Mouse (Mus musculus) spleen, adult 2 months (tissue): Measurements from ENCODE around the gene Ngly1.

Source experiments
- CTCF ChIP-seq: fragments of 200-500 bp; IDR thresholded peaks from 2 replicates; pipeline ENCODE4 v1.5.1; 2011; ENCODE audit warnings: mild to moderate bottlenecking, inconsistent platforms; ENCODE audit not compliant: insufficient read depth, insufficient read length, insufficient replicate concordance; ENCODE audit errors: extremely low read depth
- POLR2A ChIP-seq: fragments of 200-500 bp; IDR thresholded peaks from 2 replicates; pipeline ENCODE4 v1.6.1; 2011; ENCODE audit warnings: low read depth, low read length, inconsistent platforms

GRCm38 (mm10) chr14:16292371-16292770 is 43.3 kb downstream of the Ngly1 start:
- TF ChIP-seq POLR2A, result no peak
- TF ChIP-seq CTCF, result no peak
